Mouse (Mus musculus): Measurements from ENCODE around the gene Dcst2. TPM values are rescaled to one million over a fixed set of nuclear protein-coding genes. Genes with fewer than 3 reads are reported as not detected.

The Dcst2 gene
- total RNA-seq, 2 experiments from 2014 or later: 0.41 to 0.76 TPM

DNA sequence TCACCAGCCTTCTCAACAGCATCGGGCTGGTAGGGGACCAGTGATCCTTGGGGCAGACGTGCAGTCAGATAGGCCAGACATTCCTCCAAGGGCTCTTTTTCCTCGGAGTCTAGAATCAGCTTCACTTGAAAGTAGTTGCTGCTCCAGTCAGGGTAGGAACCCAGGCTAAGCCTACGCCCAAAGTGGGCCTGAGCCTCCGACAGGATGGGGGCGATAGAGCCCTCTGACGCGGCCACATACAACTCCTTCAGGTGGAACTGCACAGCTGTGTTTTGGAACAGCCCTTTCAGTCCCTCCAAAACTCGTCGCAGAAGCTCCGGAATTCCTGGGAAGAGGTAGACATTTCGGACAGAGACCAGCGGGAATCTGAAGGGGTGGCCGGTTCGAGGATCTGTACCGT, 46.7 kb downstream of the Dcst2 start:
- DNase-seq (ENCODE audit: low spot score in 2 of 2): no peak

DNA sequence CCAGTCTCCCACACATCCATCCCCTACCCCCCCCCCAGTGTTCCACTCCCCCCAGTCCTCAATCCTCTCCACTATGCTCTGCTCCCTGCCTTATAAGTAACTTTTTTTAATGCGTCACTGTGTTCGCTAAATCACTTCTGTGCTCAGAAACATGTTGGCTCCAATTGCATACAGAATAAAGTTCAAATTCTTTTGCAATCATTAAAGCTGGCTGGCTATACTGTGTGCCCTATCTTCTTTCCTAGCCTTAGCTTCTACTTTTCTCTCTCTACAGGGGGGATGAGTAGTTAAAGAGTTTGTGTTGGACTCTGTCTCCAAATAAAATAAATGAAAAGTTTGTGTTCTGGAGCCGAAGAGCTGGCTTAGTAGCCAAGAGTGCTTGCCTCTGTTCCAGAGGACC, 47.9 kb downstream of the Dcst2 start:
- no peak for DNase-seq (ENCODE audit: low spot score in 2 of 2)

DNA sequence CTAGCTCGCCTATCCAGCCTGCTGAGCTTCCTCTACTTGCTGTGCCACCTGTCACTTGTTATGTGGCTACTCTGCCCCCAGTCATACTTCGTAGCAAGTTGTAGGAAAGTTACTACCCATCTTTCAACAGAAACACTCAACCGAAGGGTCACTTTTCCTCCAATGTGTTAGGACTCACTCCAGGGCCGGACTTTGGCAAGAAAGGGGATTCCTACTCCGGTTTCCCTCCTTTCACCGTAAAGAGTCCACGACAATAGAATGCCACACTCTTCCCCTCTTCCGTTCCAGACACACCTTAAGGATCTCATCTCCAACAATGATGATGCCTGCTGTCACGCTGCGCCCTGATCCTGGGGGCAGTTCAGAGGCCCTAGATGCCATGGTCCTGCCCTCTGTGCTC, 49.1 kb downstream of the Dcst2 start:
- no peak for DNase-seq (ENCODE audit: low spot score in 2 of 2)

DNA sequence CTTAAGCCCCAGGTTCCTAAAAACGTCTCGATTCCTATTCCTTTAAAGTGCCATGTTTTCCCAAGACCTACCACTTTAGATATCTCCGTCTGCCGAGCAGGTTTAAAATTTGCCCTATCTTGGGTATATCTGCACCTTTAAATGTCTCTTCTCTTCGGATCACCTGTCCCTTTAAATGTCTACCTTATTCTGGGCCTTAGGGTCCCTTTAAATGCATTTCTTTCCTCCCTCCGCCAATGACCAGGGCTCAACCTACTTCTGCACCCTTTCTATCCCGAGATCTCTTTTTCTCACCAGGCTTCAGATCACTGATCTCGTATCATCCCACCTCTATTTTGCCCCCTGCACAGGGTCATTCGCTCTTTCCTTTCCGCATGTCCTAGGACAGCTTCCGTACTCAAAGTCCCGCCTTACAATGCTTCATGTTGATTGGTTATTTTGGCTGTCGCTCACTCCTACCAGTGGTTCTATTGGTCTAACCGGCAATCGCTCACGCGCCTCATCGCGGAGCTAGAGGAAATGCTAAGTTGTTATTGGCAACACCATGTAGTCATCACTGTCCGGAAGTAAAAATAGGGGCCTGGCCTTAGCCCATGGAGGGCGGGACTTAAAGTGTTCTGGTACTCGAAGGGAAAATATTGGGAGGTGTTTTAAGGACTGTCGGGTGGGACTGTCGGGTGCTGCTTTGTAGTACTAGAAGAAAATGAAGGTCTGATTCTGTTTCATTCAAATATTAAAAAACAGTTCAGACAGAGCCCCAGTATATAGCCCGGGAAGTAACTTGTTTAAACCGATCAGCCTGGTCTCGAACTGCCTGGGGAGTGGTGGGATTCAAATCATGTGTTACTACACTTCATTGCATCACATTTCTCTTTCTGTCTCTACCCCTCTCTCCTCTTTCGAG, 50.0 kb downstream of the Dcst2 start, which contains the start of gene Flad1:
Flad1 (minus strand) TSS at position 381 of the 904 bp plus-strand sequence.
- DNase-seq (ENCODE audit: low spot score in 2 of 2): peak; percentile 100

GRCm38 (mm10) chr3:89416158-89416557, 54.4 kb downstream of the Dcst2 start:
- no peak for DNase-seq (ENCODE audit: low spot score in 2 of 2)

GRCm38 (mm10) chr3:89417131-89417530, 55.4 kb downstream of the Dcst2 start:
- no peak for DNase-seq (ENCODE audit: low spot score in 2 of 2)

- DNase-seq (ENCODE audit: low spot score in 2 of 2): no peak
These were observed 56.0 kb downstream of the Dcst2 start for GRCm38 (mm10) chr3:89417840-89418169.

DNA sequence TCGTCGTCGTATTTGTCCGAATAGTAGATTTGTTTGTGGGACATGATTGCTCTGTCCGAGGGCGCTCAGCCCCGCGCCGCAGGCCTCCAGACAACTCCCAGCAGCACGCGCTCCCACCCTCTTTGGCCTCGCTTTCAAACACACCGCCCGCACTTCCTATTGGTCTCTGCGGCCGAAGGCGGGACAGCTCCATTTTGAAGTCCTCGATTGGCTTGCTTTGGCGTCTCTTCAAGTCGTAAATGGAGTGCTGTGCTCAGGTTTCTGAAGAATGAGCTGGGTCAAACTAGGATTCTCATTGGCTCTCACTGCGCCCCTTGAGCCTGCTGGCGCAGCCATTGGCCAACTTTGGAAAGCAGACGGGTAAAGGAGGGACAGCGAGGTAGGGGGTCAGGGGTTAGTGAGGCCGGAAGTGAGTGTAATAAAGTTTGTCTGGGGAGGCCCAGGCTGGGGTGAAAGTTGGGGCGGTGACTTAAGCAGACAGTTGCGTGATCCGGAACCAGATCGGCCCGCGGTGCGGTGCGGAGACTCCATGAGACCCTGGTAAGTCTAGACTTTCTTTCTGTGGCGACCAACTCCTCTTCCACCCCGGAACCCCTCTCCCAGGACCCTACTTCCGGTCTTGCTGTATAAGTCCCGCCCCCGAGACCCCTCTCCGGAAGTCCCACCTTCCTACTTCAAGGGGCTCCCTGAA, 56.5 kb downstream of the Dcst2 start, which contains the start of the genes Cks1b and Shc1:
Cks1b (minus strand) TSS at position 214 of the 691 bp plus-strand sequence.
Shc1 (plus strand) TSS at position 274 of the 691 bp plus-strand sequence.
- peak; percentile 90 to 97 for DNase-seq (ENCODE audit: low spot score in 2 of 2)

DNA sequence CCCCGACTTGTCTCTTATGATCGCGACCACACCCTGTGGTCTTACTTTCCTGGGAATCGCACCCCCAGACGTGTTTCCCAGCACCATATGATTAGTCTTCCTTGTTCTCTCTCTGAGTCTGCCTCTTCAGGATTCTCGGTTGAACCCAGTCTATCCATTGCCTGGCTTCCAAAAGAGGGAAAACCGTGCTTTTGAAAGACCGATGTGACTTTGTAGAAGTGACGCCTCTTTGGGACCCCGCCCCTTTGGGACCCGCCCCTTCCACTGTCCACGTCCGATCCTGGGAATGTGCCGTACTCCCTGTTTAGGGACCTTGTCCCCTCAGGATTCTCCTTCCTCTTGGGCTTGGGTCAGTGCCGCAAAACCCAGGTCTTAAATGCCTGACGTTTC, 57.1 kb downstream of the Dcst2 start:
- DNase-seq (ENCODE audit: low spot score in 2 of 2): no peak

- no peak for DNase-seq (ENCODE audit: low spot score in 2 of 2)
These were observed 57.8 kb downstream of the Dcst2 start for GRCm38 (mm10) chr3:89419571-89419970.

- DNase-seq (ENCODE audit: low spot score in 2 of 2): no peak
These were observed 58.2 kb downstream of the Dcst2 start for GRCm38 (mm10) chr3:89419981-89420380.

DNA sequence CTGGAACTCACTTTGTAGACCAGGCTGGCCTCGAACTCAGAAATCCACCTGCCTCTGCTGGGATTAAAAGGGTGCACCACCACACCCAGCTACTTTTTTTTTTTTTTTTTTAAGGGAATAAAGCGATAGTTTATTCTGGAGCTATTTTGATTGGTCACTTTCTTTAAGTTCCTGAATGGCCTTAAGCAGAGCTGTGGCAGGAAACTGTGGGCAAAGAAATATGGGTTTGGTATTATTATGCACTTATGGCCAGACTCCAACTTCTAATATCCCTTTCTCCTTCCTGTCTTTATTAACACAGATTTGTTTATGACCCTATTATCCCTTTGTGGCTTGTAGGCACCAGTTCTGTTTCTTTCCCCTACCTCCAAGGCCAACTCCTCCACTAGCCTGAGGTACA, 58.6 kb downstream of the Dcst2 start:
- no peak for DNase-seq (ENCODE audit: low spot score in 2 of 2)

GRCm38 (mm10) chr3:89421002-89421774, 59.4 kb downstream of the Dcst2 start:
- peak in 1 of 2 experiments; percentile 76 for DNase-seq (ENCODE audit: low spot score in 2 of 2)

- no peak for DNase-seq (ENCODE audit: low spot score in 2 of 2)
These were observed 60.2 kb downstream of the Dcst2 start for GRCm38 (mm10) chr3:89421810-89422473.

DNA sequence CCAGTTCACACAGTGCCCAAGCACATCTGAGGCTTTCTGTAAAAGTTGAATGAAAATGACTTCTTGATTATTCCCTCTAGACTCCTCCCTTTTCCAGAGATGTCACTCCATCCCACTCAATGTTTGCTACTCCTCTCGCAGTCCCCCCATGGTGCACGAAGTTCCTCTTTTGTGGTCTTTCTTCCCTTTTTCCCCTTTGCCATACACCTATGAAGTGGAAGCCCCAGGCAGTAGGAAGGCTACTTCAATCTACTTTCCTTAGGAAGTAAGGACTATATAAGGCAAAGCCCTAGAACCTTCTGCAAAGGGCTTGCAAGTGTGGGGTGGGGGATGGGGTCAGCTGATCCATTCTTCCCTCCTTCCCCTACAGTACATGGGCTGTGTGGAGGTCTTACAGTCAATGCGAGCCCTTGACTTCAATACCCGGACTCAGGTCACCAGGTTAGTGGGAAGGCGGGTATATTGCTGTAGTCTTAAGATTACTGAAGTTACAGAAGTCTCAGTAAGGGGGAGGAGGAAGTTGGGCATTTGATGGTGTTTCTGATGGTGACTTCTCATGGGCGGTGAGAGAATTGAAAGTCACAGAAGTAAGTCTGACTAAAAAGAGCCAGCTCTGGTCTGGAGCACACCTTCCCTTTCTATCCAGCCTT, 60.9 kb downstream of the Dcst2 start:
- DNase-seq (ENCODE audit: low spot score in 2 of 2): no peak

DNA sequence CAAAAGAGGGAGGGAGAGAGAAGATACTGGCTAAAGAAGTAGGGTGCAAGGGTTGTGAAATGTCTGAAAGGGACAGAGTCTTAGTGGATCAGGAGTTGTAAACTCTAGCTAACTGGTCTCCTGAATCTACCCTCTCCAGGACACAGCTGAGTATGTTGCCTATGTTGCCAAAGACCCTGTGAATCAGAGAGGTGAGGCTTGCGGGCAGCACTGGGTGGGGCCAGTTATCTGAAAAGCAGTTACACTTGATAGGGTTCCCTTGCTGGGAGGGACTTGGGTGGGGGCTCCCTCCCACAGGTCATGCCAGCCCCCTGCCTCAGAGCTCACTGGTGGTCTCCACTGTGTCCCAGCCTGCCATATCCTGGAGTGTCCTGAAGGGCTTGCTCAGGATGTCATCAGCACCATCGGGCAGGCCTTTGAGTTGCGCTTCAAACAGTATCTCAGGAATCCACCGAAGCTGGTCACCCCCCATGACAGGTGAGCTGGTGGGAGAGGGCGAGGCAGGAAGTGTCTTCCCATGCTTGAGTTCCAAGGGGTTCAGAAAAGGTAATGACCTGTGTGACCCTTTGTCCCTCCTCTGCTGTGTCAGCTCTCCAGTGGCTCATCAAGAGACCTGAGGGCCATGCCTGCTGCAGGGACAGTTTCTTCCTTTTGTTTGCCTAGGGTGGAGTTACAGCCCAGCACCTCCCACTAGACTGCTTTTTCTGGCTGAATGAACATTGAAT, 62.8 kb downstream of the Dcst2 start:
- no peak for DNase-seq (ENCODE audit: low spot score in 2 of 2)

DNA sequence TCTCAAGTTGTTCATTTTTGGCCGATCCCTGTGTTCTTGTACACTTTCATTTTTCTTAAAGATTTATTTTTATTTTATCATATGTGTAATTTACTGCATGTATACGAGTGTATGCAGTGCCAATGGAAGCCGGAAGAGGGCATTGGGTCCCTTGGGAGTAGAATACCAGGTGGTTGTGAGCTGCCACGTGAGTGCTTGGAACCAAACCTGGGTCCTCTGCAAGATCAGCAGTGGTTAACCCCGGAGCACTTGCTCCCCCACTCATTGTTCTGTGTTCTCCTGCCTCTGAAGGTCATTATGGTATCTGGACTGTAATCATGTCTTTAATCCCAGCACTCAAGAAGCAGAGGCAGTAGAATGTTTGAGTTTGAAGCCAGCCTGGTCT, 63.4 kb downstream of the Dcst2 start:
- no peak for DNase-seq (ENCODE audit: low spot score in 2 of 2)

GRCm38 (mm10) chr3:89425876-89426275, 64.1 kb downstream of the Dcst2 start:
- no peak for DNase-seq (ENCODE audit: low spot score in 2 of 2)

All from layer of hippocampus, postnatal 14 days (tissue).